Mouse (Mus musculus) limb, embryonic 14.5 days (tissue): ENCODE results near the gene Nlrp6. TPM values are rescaled to one million over a fixed set of nuclear protein-coding genes. Genes with fewer than 3 reads are reported as not detected.

ENCODE experiments used
- ATAC-seq: fragments of 200-750 bp; cut with Nextera tagmentation; 2 replicates; pipeline ENCODE4 v1.8.0; 2017; ENCODE audit warnings: low read depth, moderate number of reproducible peaks, moderate TSS enrichment; ENCODE audit not compliant: low FRiP score
- DNase-seq: peaks from one replicate; pipeline ENCODE4 v3.0.0-alpha.2; 2015; ENCODE audit warnings: low spot score
- H3K27ac ChIP-seq: fragments of 300-500 bp; sonication (generic); replicated peaks from 2 replicates; pipeline ENCODE4 v1.5.1; 2014; ENCODE audit warnings: low read depth, mild to moderate bottlenecking, low read length, moderate library complexity, mixed read lengths
- H3K27me3 ChIP-seq: fragments of 300-500 bp; sonication (generic); 2 replicates; pipeline ENCODE4 v1.6.1; 2014; ENCODE audit warnings: low read length, mixed read lengths; ENCODE audit not compliant: control insufficient read depth, insufficient read depth
- H3K36me3 ChIP-seq: fragments of 300-500 bp; sonication (generic); 2 replicates; pipeline ENCODE4 v1.6.1; 2014; ENCODE audit warnings: mild to moderate bottlenecking, low read length, moderate library complexity, mixed read lengths; ENCODE audit not compliant: control insufficient read depth, insufficient read depth
- H3K4me1 ChIP-seq: fragments of 300-500 bp; sonication (generic); 2 replicates; pipeline ENCODE4 v1.6.1; 2014; ENCODE audit warnings: antibody characterized with exemption, low read length, mixed read lengths; ENCODE audit not compliant: control insufficient read depth, insufficient read depth
- H3K4me2 ChIP-seq: fragments of 300-500 bp; sonication (generic); replicated peaks from 2 replicates; pipeline ENCODE4 v1.6.1; 2014; ENCODE audit warnings: low read depth, mild to moderate bottlenecking, low read length, moderate library complexity; ENCODE audit not compliant: severe bottlenecking
- H3K4me3 ChIP-seq: fragments of 300-500 bp; sonication (generic); replicated peaks from 2 replicates; pipeline ENCODE4 v1.5.1; 2014; ENCODE audit warnings: low read length
- H3K9ac ChIP-seq: fragments of 300-500 bp; sonication (generic); 2 replicates; pipeline ENCODE4 v1.6.1; 2014; ENCODE audit warnings: mild to moderate bottlenecking, low read depth, low read length, moderate library complexity; ENCODE audit not compliant: severe bottlenecking
- H3K9me3 ChIP-seq: fragments of 300-500 bp; sonication (generic); 2 replicates; pipeline ENCODE4 v1.6.1; 2016; ENCODE audit warnings: low read length; ENCODE audit not compliant: control insufficient read depth
- POLR2A ChIP-seq: fragments of 200-500 bp; IDR thresholded peaks from 2 replicates; pipeline ENCODE4 v1.8.0; 2012; ENCODE audit warnings: inconsistent platforms, mild to moderate bottlenecking, moderate library complexity, borderline replicate concordance; ENCODE audit not compliant: insufficient read depth, insufficient read length; ENCODE audit errors: extremely low read depth
- whole genome bisulfite sequencing: fragments of 180-500 bp; shearing (Covaris S2); extraction: QIAGEN DNeasy Blood & Tissue Kit; methylation state at CpG from one replicate; pipeline ENCODE4 v1.1.7; 2014; 5-methylcytosine and 5-hydroxymethylcytosine counted together
- polyA plus RNA-seq, 2 experiments: library from polyadenylated mRNA; depleted of rRNA in 1 of 2; stranded (reverse) in 1 of 2; unstranded in 1 of 2; fragments of >200 nt; fragmentation: Nextera tagmentation in 1 of 2; extraction: Ambion mirVana in 1 of 2; gene quantifications; 2 replicates each; pipeline versions ENCODE4 v1.2.1 to v1.2.3; 2012 to 2014

The Nlrp6 gene
- polyA plus RNA-seq, 2 experiments, result 0.05 TPM; not detected in 1

DNA sequence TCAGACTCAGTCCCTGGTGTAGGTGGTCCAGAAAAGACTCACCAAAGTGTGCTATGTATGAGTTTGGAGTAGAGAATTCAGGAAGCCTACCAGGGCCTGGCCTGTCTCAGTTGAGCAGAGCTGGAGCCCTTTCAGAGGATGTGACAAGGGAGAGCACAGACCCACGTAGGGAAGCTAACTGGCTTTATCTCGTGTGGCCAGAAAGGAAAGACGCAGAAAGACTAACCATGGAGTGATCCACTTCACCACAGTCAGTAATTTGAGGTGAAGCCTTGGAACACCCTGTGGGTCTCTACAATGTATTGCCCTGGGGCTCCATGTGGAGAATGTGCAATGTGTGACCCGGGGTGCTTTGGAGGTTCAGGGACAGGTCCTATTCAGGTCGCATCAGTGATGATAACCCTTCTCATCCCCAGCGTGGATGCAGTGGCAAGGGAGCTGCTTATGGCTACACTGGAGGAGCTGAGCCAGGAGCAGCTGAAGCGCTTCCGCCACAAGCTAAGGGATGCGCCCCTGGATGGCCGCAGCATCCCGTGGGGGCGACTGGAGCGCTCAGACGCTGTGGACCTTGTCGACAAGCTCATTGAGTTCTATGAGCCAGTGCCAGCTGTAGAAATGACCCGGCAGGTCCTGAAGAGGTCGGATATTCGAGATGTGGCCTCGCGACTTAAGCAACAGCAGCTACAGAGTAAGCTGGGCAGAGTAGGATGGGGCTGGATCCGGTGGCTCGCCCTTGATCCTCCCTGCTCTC lies 698 bp downstream of the Nlrp6 start:
- no peak overlapping the region for H3K9ac ChIP-seq
- H3K4me3 ChIP-seq, result no peak overlapping the region
- H3K27me3 ChIP-seq, result peaks cover 45% of the 10 kb centered on the region
- WGBS, result 28% methylated on average over 22 of the region's 22 CpGs
- no peaks in the 10 kb centered on the region for H3K9me3 ChIP-seq
- TF ChIP-seq POLR2A, result no peak
- no peak overlapping the region for H3K4me2 ChIP-seq
- H3K27ac ChIP-seq, result no peak overlapping the region
- peaks cover 7% of the 10 kb centered on the region; the same call in 1 of the 2 replicates for H3K4me1 ChIP-seq
- DNase-seq (no peak), ATAC-seq (no peak)
- H3K36me3 ChIP-seq, result no peaks in the 10 kb centered on the region

DNA sequence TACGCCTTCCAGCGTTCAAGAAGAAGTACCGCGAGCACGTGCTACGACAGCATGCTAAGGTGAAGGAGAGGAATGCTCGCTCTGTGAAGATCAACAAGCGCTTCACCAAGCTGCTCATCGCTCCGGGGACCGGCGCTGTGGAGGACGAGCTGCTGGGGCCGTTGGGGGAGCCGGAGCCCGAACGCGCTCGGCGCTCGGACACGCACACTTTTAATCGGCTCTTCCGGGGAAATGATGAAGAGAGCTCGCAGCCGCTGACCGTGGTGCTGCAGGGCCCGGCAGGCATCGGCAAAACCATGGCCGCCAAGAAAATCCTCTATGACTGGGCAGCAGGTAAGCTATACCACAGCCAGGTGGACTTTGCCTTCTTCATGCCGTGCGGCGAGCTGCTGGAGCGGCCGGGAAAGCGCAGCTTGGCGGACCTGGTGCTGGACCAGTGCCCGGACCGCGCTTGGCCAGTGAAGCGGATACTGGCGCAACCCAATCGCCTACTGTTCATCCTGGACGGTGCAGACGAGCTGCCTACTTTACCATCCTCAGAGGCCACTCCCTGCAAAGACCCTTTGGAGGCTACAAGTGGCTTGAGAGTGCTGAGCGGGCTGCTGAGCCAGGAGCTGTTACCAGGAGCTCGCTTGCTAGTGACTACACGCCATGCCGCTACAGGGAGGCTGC lies 1.8 kb downstream of the Nlrp6 start:
- Histone ChIP-seq H3K4me3 (peak overlapping the region; percentile 36), H3K9ac (peak overlapping the region; percentile 31; the same call in 1 of the 2 replicates), H3K36me3 (no peaks in the 10 kb centered on the region), H3K4me1 (peaks cover 7% of the 10 kb centered on the region; the same call in 1 of the 2 replicates), H3K4me2 (peak overlapping the region; percentile 57), H3K27ac (no peak overlapping the region), H3K27me3 (peaks cover 45% of the 10 kb centered on the region), H3K9me3 (no peaks in the 10 kb centered on the region)
- WGBS, result 1% methylated on average over 49 of the region's 49 CpGs
- DNase-seq, result no peak
- TF ChIP-seq POLR2A, result no peak
- no peak for ATAC-seq

DNA sequence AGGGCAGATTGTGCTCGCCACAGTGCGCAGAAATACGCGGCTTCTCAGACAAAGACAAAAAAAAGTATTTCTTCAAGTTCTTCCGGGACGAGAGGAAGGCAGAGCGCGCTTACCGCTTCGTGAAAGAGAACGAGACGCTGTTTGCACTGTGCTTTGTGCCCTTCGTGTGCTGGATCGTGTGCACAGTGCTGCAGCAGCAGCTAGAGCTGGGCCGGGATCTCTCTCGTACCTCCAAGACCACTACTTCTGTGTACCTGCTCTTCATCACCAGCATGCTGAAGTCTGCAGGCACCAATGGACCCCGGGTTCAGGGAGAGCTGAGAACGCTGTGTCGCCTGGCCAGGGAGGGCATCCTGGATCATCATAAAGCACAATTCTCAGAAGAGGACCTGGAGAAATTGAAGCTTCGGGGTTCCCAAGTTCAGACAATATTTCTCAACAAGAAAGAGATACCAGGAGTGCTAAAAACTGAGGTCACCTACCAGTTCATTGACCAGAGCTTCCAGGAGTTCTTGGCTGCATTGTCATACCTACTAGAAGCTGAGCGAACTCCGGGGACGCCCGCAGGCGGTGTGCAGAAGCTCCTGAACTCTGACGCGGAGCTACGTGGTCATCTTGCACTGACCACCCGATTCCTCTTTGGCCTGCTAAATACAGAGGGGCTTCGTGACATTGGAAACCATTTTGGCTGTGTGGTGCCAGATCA lies 2.5 kb downstream of the Nlrp6 start:
- ATAC-seq, result no peak
- WGBS, result 22% methylated on average over 30 of the region's 30 CpGs
- Histone ChIP-seq H3K27ac (no peak overlapping the region), H3K4me1 (peaks cover 7% of the 10 kb centered on the region; the same call in 1 of the 2 replicates), H3K4me3 (peak overlapping the region; percentile 36), H3K9me3 (no peaks in the 10 kb centered on the region), H3K9ac (no peak overlapping the region), H3K36me3 (no peaks in the 10 kb centered on the region), H3K4me2 (peak overlapping the region; percentile 57), H3K27me3 (peaks cover 45% of the 10 kb centered on the region)
- no peak for DNase-seq
- TF ChIP-seq POLR2A, result no peak

DNA sequence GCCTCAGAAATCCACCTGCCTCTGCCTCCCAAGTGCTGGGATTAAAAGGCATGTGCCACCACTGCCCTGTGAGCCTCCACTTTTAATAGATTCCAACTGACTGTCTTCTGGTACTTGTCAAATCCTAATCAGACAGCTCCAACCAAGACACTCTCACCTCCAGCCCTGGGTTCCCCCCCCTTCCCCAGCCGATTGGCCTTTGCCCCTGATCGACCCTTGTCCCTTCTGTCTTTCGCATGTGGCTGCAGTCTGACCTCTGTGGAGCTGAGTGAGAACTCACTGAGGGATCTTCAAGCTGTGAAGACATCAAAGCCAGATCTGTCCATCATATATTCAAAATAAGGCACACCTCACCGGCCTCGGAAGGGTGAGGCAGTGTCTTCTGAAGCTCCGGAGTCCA lies 6.5 kb downstream of the Nlrp6 start:
- DNase-seq (no peak), ATAC-seq (no peak)
- Histone ChIP-seq H3K27me3 (peaks cover 19% of the 10 kb centered on the region), H3K9ac (no peak overlapping the region), H3K9me3 (no peaks in the 10 kb centered on the region), H3K4me3 (no peak overlapping the region), H3K4me2 (no peak overlapping the region), H3K4me1 (peaks cover 7% of the 10 kb centered on the region; the same call in 1 of the 2 replicates), H3K27ac (no peak overlapping the region), H3K36me3 (no peaks in the 10 kb centered on the region)
- WGBS, result 79% methylated on average over 6 of the region's 6 CpGs
- no peak for TF ChIP-seq POLR2A

DNA sequence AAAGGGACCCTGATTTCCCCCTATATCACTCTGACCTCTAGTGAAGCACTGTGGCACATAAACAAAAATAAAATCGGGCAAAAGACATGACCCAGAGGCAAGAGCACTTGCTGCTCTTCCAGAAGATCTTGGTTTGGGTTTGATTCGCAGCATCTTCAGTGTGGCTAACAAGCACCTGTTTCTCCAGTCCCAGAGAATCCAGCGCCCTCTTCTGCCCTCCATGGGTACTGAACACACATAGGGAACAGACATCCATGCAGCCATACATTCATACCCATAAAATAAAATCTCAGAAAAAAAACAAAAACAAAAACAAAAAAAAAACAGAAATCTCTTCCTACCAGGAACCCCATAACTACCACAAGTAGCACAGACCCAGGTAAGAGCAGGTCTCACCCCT lies 17.7 kb downstream of the Nlrp6 start:
- Histone ChIP-seq H3K4me1 (peaks cover 27% of the 10 kb centered on the region), H3K27me3 (peaks cover 3% of the 10 kb centered on the region; the same call in 1 of the 2 replicates), H3K4me3 (no peak overlapping the region), H3K36me3 (no peaks in the 10 kb centered on the region), H3K27ac (no peak overlapping the region), H3K4me2 (no peak overlapping the region), H3K9ac (no peak overlapping the region), H3K9me3 (no peaks in the 10 kb centered on the region)
- ATAC-seq (no peak), DNase-seq (no peak)
- TF ChIP-seq POLR2A, result no peak
- 49% methylated on average over 3 of the region's 3 CpGs for WGBS
